Mouse (Mus musculus): ENCODE results near the gene Barx2. TPM values are rescaled to one million over a fixed set of nuclear protein-coding genes. Genes with fewer than 3 reads are reported as not detected.

The Barx2 gene
- total RNA-seq, 2 experiments from 2014 or later, result not detected

DNA sequence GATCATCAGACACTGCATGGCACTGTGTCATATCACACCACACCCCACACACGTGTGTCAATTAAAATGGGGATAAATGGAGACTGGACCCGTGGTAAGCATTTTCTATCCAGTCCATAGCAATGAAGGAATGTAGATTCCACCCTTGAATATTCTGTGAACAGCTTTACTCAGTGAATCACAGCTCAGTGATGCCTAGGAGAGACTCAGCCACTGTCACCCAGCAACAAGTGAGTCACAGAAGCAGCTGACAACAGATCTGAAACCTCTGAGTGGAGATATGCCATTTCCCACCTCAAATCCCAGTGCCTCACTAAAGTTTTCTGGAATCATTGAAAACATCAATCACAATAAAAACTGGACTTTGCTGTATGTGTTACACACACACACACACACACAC lies 11.5 kb downstream of the Barx2 start:
- ATAC-seq (replicated peaks; ENCODE audit: low FRiP score, low TSS enrichment, poor library complexity, severe bottlenecking), result no peak

DNA sequence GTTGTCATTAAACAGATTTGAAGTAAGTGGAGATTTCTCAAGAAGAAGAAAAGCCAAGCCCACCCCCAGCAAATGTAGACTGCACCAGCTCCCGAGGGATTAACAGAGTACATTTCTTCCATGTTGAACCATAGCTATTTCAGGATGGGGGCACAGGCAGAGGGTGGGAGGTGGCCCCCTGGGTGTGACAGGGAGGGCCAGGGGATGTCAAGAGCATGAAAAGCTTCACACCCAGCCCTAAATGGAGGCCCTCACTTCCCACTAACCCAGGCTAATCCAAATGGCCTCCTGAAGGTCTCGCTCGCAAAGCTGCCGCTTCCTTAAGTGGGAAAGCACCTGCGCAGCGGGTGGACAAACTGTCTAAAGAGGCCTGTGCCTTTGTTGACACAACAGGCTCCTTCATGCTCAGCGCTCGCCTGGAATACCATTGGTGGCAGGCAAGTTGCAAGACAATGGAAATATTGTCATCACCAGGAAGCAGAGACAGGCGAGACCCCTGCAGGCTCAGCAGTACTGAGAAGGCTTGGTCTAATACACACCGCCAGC lies 18.4 kb downstream of the Barx2 start:
- ATAC-seq (replicated peaks; ENCODE audit: low FRiP score, low TSS enrichment, poor library complexity, severe bottlenecking), result no peak

DNA sequence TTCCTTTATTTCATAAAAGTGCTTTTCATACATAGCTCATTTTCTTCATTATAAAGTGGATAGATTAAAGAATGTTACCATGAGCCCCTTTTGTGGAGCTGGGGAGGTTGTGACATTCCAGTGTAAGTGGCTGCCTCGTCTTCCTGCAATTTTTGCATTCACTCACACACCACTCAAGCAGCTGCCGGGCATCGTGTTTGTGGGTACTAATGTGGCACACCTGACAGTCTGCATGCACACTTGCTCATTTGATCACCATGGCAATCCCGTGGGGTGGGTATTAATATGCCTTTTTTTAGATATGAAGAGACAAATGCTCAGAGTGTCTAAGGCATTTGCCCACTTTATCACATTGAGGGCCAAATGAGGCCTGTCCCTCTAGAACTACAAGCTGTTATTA lies 24.9 kb downstream of the Barx2 start:
- ATAC-seq (replicated peaks; ENCODE audit: low FRiP score, low TSS enrichment, poor library complexity, severe bottlenecking), result no peak

DNA sequence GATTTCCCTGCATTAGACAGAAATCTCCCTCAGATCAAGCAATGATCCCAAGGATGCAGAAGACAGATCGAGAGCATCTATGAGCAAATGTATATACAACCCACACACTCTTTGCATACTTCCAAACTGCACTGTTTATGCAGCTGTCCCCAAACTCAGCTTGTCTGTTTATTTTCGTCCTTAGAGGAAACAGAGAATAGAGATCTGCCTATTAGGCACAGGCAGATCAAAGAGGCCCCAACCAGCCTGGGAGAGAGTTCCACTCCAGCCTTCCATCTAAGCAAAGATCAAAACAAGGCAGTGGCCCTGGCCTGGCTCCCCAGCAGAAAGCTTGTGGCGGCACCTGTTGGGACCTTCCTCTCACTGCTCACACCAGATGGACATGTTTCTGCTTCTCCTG lies 27.0 kb downstream of the Barx2 start:
- ATAC-seq (replicated peaks; ENCODE audit: low FRiP score, low TSS enrichment, poor library complexity, severe bottlenecking), result no peak

DNA sequence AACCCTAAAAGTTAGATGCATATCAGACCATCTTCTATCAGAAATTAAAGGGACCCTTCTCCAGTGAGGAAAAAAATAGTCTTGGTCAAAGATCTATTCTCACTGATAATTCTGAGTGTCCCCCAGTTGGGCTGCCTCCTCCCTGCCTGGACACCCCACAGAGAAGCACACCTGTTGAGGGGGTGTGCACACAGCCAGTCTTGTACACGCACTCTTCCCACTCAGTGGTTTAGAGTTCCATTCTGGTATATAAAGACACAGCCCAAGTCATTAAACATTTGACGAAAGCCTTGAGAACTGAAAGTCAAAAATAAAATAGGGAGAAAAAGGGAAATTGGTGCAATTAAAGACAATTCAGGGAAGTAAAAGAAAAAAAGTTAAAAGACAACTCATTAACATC lies 30.9 kb downstream of the Barx2 start:
- ATAC-seq (replicated peaks; ENCODE audit: low FRiP score, low TSS enrichment, poor library complexity, severe bottlenecking), result no peak

DNA sequence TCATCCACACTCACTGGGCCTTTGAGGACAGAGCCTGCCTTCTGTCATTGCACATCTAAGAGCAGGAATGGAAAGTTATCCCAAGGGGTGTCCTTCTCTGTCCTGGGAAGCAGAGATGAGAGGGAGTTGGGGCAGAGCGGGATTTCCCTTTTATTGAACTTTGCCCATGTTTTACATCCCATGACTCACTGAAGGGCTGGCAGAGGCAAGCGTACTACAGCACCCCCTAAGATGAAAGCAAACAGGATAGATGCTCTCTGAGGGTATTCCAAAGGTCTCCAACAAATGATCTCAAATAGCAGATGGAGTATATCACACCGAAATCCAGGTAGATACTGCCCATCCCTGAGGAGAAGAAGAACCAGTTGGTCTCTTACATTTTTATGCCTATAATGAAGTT lies 37.7 kb downstream of the Barx2 start:
- no peak for ATAC-seq (replicated peaks; ENCODE audit: low FRiP score, low TSS enrichment, poor library complexity, severe bottlenecking)

DNA sequence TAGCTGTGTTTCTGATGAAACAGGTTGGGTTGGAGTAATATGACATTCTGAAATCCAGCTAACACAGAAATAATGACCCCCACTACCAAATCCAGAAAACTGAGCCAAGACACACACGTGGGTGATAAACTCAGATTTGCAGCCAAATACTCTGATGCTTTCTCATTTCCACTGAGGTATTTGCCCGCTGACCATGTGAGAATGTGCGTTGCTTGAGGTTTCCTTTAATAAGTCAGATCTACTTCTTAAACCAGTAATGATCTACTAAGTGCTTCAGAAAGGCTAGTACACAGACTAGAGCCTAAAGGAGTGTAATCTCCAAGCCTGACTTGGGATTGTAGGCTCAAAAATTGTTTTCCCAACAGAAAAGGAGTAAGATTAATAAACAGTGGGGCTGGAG lies 39.0 kb downstream of the Barx2 start:
- ATAC-seq (replicated peaks; ENCODE audit: low FRiP score, low TSS enrichment, poor library complexity, severe bottlenecking), result no peak

DNA sequence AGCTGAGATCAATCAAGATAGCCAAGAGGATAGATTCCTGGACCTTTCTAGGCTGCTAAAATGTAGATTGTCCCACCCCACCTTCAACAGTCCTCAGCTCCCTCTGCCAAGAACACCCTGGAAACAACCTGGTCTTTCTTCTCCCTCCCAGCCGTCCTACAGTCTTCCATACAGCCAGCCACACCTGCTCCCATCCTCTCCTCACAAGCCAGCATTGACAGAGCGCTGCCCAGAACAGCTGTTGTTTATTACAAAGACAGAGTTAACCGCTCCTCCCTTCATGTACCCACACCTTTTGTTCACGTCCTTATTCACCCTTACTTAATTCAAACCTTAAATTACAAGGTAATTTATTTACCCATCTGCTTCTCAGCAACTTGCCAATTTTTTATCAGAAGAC lies 41.9 kb downstream of the Barx2 start:
- no peak for ATAC-seq (replicated peaks; ENCODE audit: low FRiP score, low TSS enrichment, poor library complexity, severe bottlenecking)

DNA sequence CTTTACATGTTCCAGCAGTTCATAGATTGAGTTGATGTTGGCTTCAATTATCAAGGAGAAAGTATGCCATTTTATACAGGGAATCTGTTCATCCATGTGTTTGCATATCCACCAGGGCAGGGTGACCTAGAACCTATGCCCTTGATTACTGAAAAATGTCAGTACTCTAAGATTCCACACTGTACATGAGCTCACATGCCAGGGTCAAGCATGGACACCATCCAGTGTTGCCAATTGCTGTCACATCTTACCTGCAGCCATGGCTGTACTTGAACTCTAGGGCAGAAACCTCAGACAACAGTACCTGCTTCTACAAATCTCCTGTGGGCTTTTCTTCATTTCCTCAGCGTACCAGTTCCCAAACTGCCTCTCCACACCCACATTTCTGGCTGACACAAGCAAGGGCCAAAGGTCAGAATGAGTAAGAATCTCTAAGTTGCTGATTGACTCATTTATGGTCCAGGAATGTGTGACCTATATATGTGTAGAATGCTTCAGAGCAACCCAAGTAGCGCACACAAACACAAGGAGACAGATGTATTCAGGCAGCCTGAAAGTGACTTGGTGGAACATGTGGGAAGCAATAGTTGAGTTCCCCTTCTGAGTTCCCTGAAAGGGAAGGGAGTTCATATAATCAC lies 44.3 kb downstream of the Barx2 start:
- no peak for ATAC-seq (replicated peaks; ENCODE audit: low FRiP score, low TSS enrichment, poor library complexity, severe bottlenecking)

DNA sequence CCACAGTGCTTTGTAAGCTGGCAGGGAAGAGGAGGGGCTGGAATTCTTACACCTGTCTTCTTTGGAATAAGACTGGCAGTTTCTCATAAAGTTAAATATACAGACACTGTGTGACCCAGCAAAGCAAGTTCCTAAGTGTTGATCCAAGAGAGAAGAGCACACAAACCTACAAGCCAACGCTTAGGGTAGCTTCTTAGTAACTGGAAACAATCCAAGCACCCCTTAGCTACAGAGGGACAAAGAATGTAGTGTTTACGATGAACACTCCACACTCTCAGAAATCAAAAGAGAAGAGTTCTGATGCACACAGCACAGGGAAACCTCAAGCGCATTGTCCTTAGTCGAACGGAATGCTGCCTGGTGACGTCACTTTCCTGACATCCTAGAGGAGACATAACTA lies 49.4 kb downstream of the Barx2 start:
- no peak for ATAC-seq (replicated peaks; ENCODE audit: low FRiP score, low TSS enrichment, poor library complexity, severe bottlenecking)

DNA sequence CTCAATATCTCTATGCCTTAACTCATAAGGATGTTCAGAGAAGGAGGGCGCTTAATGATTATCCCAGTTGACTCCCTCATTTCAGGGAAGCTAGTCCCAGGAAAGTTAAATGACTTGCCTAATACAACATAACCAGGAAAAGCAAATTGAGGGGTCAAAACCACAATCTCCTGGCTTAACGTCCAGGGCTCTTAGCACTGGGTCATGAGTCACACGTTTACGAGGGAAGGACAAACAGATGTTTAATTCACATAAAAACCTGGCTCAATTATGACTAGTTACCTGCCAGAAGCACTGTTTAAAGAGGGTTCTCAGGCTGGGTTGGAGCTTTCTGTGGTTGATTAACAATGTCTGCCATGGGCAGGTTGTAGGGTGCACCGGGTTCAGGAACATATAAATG lies 53.8 kb downstream of the Barx2 start:
- ATAC-seq (replicated peaks; ENCODE audit: low FRiP score, low TSS enrichment, poor library complexity, severe bottlenecking), result no peak

DNA sequence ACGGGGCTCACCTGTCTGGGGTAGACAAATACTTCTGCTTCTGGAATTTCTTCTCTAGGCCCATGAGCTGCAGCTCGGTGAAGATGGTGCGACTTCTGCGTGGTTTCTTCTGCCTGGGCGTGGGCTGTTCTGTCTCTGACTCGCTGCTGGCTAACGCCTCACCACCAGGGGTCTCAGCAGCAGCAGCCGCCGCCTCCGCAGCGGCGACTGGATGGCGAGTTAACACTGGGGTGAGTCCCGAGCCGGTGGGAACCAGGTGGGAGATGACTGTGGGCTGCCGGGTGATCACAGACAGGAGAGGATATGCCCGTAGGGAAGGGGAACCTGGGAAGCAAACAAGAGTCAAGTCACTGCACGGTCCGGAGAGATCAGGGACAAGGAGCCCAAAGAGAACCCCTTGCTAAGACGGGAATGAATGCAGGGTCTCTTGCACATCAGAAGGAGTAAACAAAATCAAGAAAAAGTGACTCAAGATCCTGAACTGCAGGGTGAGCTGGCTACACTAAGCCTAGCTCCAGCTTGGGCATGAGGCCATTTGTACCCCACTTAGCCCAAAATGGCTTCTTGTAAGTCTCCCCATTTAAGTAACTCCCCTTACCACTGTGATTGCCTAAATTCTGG lies 54.4 kb downstream of the Barx2 start:
- 0 out of 2 replicates have a peak, but pooled peaks have one; percentile 30 for ATAC-seq (replicated peaks; ENCODE audit: low FRiP score, low TSS enrichment, poor library complexity, severe bottlenecking)

DNA sequence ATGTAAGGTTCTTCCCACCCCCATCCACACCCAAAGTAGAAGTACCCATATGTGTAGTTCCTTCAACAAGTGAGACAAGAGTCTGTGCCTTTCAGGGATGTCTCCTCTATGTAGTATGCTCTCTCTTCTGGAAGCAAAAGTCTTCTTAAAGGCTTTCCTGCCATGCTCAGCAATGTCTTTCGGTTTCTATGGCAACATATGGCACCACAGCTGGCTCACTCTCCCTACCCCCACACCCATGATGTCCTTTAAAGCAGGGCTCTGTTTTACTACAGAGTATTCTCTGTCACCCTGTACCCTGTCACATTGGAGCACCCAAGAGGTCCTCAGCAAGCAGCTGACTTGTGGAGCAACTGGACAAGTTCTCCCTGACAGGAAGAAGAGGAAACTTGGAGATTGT lies 55.8 kb downstream of the Barx2 start:
- no peak for ATAC-seq (replicated peaks; ENCODE audit: low FRiP score, low TSS enrichment, poor library complexity, severe bottlenecking)

DNA sequence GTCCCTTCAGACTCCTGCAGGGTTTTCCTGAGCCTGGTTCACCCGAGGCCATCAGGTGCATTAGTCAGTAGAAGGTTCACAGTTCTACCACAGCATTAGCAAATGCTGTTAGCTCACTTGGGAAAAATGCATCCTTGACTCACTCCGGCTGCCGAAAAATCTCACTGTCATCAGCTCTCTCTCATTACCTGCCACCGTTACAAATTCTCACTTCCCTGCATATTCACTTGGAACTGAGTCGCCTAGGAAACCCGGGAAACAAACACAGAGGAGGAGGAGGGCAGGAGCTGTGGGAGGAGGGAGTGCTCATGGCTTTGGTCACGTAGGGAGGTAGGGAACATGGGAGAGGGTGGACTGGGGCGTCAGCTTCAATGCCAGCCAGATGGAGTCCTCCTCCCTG lies 56.8 kb downstream of the Barx2 start:
- ATAC-seq (replicated peaks; ENCODE audit: low FRiP score, low TSS enrichment, poor library complexity, severe bottlenecking), result no peak

DNA sequence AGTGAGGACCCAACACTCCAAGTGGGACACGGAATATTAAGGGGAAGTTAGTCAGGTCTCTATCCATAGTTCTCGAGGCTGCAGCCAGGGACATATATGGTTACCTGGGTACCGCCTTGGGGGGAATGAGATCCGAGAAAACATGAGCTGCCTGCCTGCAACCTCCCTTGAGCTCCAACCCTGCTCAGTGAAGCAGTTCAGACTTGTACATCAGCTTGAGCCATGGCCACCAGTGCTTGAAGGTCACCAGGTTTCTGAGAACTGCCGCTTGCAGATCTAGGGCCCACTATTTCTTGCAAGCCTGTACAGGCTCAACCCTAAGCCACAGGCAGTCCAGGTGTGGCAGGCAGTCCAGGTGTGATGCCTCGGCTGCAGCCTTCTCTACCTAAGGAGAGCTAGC lies 57.6 kb downstream of the Barx2 start:
- ATAC-seq (replicated peaks; ENCODE audit: low FRiP score, low TSS enrichment, poor library complexity, severe bottlenecking), result no peak

DNA sequence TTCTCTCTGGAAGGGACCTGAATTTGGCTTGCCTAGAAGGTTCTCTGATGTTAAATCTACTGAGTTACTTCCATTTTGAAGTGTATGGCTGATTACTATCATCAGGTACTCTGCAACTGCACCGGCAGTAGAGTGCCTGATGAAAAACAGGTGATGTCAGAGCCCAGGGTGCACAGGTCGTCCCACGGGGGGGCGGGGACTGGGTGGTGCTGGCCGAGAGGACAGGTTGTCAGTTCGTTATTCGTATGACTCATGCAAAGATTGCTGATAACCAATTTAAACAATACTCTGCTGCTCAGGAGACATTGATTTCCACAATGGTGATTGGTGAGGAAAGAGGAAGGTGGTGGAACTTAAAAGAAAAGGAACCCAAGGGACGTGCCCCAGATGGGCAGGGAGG lies 61.6 kb downstream of the Barx2 start:
- no peak for ATAC-seq (replicated peaks; ENCODE audit: low FRiP score, low TSS enrichment, poor library complexity, severe bottlenecking)

DNA sequence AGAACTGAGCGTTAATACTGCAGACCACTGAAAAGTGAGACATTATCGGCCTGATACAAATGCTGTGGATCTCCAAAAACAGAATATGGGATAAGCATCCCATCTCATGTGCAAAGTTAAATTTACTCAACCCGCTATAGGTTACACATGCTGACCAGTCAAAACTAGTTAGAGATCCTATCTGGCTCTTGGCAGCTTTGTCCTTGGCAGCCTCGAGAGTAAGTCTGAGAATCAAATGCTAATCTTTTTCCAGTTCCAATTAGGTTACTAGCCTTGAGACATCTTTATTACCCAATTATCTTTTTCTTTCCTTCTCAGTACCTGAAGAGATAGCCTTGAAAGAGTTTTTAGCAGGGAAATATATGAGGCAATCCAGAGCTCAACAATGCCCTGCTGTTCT lies 62.6 kb downstream of the Barx2 start:
- no peak for ATAC-seq (replicated peaks; ENCODE audit: low FRiP score, low TSS enrichment, poor library complexity, severe bottlenecking)

DNA sequence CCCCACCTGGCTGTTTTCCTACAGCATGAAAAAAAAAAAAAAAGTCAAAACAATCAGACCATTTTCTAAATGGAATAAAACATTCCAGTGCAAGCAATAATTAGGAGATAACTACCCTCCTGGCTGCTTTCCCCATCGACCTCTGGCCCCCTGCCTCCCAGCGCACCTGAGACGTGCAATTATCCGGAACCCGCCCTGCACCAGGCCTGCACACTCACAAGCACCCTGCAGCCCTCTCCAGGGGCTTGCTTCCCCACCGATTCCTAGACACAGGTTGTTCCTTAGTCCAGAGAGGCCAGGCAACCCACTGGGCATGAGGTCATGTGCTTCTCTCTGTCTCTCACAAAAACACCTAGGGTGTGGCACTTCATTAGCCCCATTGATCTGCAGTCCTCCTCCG lies 63.9 kb downstream of the Barx2 start:
- no peak for ATAC-seq (replicated peaks; ENCODE audit: low FRiP score, low TSS enrichment, poor library complexity, severe bottlenecking)

DNA sequence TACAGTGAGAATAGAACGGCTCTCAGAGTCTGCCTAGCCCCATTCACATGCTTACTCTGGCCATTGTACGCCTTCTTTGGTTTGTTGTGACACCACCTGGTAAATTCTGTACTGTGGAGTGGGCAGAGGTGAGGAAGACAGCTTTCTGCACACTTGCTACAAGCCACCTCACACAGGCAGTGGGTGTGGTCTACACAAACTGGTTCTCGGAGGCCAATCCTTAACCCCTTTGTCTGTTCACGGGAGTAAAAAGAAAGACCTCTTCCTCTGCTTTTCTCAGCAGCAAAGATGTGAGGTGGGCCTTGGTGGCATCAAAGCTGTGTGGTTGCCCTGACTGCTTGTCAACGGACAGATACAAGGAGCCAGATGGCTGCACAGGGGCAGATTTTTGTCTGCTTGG lies 68.6 kb downstream of the Barx2 start:
- ATAC-seq (replicated peaks; ENCODE audit: low FRiP score, low TSS enrichment, poor library complexity, severe bottlenecking), result no peak

DNA sequence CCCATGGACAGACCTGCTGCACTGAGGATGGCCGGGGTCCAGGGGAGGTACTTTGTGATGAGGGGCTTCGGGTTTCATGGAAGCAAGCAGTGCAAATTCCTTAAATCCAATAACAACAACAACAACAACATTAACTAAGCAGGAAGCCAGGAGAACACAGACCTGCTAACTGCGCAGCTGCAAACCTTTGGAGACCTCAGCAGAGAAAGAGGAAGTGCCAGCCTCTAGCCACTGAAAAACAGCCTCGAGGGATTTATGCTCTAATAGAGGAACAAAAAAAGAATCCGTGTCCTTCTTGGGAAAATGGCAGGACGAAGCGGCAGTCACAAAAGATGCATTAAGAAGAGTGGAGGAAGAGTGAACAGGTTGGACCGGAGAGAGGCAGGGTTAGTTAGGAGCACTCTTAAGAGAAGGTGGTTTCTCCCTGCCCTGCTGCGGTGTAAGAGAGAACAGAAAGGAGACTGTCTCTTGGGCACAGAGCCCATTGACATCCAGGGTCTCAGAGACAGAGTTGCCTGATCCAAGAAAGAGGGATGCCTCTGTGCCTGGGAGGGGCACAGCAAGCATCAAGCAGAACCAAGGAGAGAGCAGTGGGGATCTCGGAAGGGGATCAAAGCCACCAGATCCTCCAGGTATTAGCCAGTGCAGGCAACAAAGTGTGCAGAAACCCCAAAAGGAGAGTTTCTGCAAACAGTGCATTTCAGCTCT lies 72.0 kb downstream of the Barx2 start:
- ATAC-seq (replicated peaks; ENCODE audit: low FRiP score, low TSS enrichment, poor library complexity, severe bottlenecking), result no peak

DNA sequence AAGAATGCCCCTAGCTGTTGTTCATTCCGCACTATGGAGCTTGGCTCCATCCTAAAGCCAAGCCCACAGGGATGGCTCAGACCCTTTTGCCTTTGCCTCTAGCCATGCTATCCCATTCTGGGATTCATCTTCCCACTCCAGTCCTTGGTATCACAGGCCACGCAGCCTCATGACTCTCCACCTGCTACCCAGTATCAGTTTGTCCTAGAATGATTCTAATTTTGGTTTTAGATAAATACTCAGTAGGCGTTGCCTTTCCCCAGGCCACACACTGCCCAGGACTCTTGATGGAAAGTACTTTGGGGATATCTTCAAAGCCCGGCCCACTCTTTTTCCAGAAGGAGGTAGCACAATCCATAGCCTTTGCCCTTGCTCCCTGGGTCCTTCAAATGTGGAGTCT lies 72.7 kb downstream of the Barx2 start:
- no peak for ATAC-seq (replicated peaks; ENCODE audit: low FRiP score, low TSS enrichment, poor library complexity, severe bottlenecking)
